Mouse (Mus musculus): ENCODE results near the gene Dohh. TPM values are rescaled to one million over a fixed set of nuclear protein-coding genes. Genes with fewer than 3 reads are reported as not detected.

Gene Dohh
- total and polyA plus RNA-seq, 3 experiments: 78.2 to 131 (median 81.7) TPM

- DNase-seq (ENCODE audit: extremely low read depth): no peak
- Histone ChIP-seq H3K27ac (ENCODE audit: insufficient read depth, low read depth) (no peak overlapping the region), H3K9ac (ENCODE audit: insufficient read depth, low read depth) (no peak overlapping the region), H3K79me2 (replicated peaks; ENCODE audit: control insufficient read depth, extremely low read depth, insufficient read depth, poor library complexity, severe bottlenecking) (no peaks in the 10 kb centered on the region), H3K9me3 (replicated peaks; ENCODE audit: low read length) (no peaks in the 10 kb centered on the region), H3K27me3 (replicated peaks) (no peaks in the 10 kb centered on the region), H3K4me3 (replicated peaks in 1 of 3; ENCODE audit: low read depth in 2 of 3, low read length in 2 of 3, poor library complexity in 1 of 3) (no peak overlapping the region), H3K4me2 (ENCODE audit: insufficient read depth, low read depth, poor library complexity, severe bottlenecking) (no peak overlapping the region), H3K36me3 (replicated peaks in 1 of 2; ENCODE audit: control insufficient read depth in 1 of 2, insufficient read depth in 1 of 2, low read length in 1 of 2) (peaks cover 34 to 49% of the 10 kb centered on the region in 2 experiments), H3K4me1 (ENCODE audit: control insufficient read depth in 1 of 2, insufficient read depth in 2 of 2) (peaks cover 0 to 1% of the 10 kb centered on the region in 2 experiments; a peak in 1 of 4 replicates)
- in situ Hi-C loops (cut with MboI; ENCODE audit: low pct_ligation_motif_present, low pct_unique_long_range_greater_than_20kb, low sequenced_read_pairs): no loop called here
- TF ChIP-seq EP300 (IDR thresholded peaks at IDR 0.05; ENCODE audit: low read length): no peak
- TF ChIP-seq TBP (conservative IDR thresholded peaks at IDR 0.05; ENCODE audit: low read depth, low read length): no peak
- no peak for TF ChIP-seq PAX5 (IDR thresholded peaks at IDR 0.05; ENCODE audit: low read length)
- no peak for TF ChIP-seq USF1 (IDR thresholded peaks at IDR 0.05; ENCODE audit: low read depth, low read length)
- dilution Hi-C loops (cut with MboI; ENCODE audit: extremely low pct_ligation_motif_present, extremely low pct_unique_long_range_greater_than_20kb, low sequenced_read_pairs): no loop called here
Observed at GRCm38 (mm10) chr10:81396749-81397148, 12.5 kb downstream of the Dohh start.

DNA sequence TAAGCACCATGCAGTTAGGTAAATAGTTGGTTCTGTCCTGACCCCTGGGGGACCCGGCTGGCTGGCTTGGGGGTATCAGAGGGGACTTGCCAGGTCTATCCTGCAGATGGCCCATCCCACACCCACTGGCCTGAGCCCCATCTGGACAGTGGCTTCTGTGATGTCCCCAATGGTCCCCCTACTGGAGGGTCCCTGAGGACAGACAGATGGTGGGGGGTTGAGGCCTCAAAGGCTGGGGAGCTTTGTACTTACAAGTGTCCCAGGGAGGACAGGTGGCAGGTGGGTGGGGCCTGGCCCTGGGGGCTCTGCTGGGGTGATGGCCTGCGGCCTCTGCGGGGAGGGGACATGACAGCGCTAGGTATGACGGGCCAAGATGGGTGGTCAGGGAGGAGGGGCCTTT is 15.1 kb downstream of the Dohh start:
- in situ Hi-C loops (cut with MboI; ENCODE audit: low pct_ligation_motif_present, low pct_unique_long_range_greater_than_20kb, low sequenced_read_pairs): no loop called here

GRCm38 (mm10) chr10:81399798-81400308 is 15.6 kb downstream of the Dohh start:
- H3K4me1 ChIP-seq (ENCODE audit: control insufficient read depth in 1 of 2, insufficient read depth in 2 of 2): peaks cover 0 to 6% of the 10 kb centered on the region in 2 experiments; a peak in 1 of 4 replicates

More for the DNA sequence above, 15.1 kb downstream of the Dohh start:
- no peak for DNase-seq (ENCODE audit: extremely low read depth)
- Histone ChIP-seq H3K4me2 (ENCODE audit: insufficient read depth, low read depth, poor library complexity, severe bottlenecking) (no peak overlapping the region), H3K9me3 (replicated peaks; ENCODE audit: low read length) (no peaks in the 10 kb centered on the region), H3K9ac (ENCODE audit: insufficient read depth, low read depth) (no peak overlapping the region), H3K27me3 (replicated peaks) (no peaks in the 10 kb centered on the region), H3K27ac (ENCODE audit: insufficient read depth, low read depth) (no peak overlapping the region), H3K79me2 (replicated peaks; ENCODE audit: control insufficient read depth, extremely low read depth, insufficient read depth, poor library complexity, severe bottlenecking) (no peaks in the 10 kb centered on the region), H3K36me3 (replicated peaks in 1 of 2; ENCODE audit: control insufficient read depth in 1 of 2, insufficient read depth in 1 of 2, low read length in 1 of 2) (peaks cover 46 to 61% of the 10 kb centered on the region in 2 experiments), H3K4me3 (replicated peaks in 1 of 3; ENCODE audit: low read depth in 2 of 3, low read length in 2 of 3, poor library complexity in 1 of 3) (no peak overlapping the region), H3K4me1 (ENCODE audit: control insufficient read depth in 1 of 2, insufficient read depth in 2 of 2) (peaks cover 0 to 6% of the 10 kb centered on the region in 2 experiments; a peak in 1 of 4 replicates)
- TF ChIP-seq UBTF (IDR thresholded peaks at IDR 0.05; ENCODE audit: low read depth, low read length): no peak
- no peak for TF ChIP-seq MAFK (IDR thresholded peaks at IDR 0.05; ENCODE audit: insufficient replicate concordance, low read length)
- TF ChIP-seq NELFE (IDR thresholded peaks at IDR 0.05; ENCODE audit: low read depth, low read length): no peak
- TF ChIP-seq SIN3A (IDR thresholded peaks at IDR 0.05; ENCODE audit: low read length): no peak
- TF ChIP-seq MEF2A (IDR thresholded peaks at IDR 0.05; ENCODE audit: borderline replicate concordance, low read depth, low read length): no peak
- TF ChIP-seq MXI1 (IDR thresholded peaks at IDR 0.05; ENCODE audit: low read depth, low read length): no peak
- TF ChIP-seq RAD21 (IDR thresholded peaks at IDR 0.05; ENCODE audit: low read depth, low read length): no peak
- TF ChIP-seq USF2 (conservative IDR thresholded peaks at IDR 0.05; ENCODE audit: low read depth, low read length): no peak
- no peak for TF ChIP-seq EP300 (IDR thresholded peaks at IDR 0.05; ENCODE audit: low read length)
- no peak for TF ChIP-seq POLR2AphosphoS2 (IDR thresholded peaks at IDR 0.05; ENCODE audit: low read depth, low read length)
- no peak for TF ChIP-seq MAZ (IDR thresholded peaks at IDR 0.05; ENCODE audit: low read depth, low read length)
- no peak for TF ChIP-seq MAX (IDR thresholded peaks at IDR 0.05; ENCODE audit: low read length)
- TF ChIP-seq RCOR1 (conservative IDR thresholded peaks at IDR 0.05; ENCODE audit: low read depth, low read length): no peak
- TF ChIP-seq ZC3H11A (IDR thresholded peaks at IDR 0.05; ENCODE audit: low read depth, low read length): no peak
- TF ChIP-seq IRF4 (IDR thresholded peaks at IDR 0.05; ENCODE audit: low read depth, low read length): no peak
- dilution Hi-C loops (cut with MboI; ENCODE audit: extremely low pct_ligation_motif_present, extremely low pct_unique_long_range_greater_than_20kb, low sequenced_read_pairs): no loop called here

More at GRCm38 (mm10) chr10:81399798-81400308, 15.6 kb downstream of the Dohh start:
- peaks cover 51 to 63% of the 10 kb centered on the region in 2 experiments for H3K36me3 ChIP-seq (replicated peaks in 1 of 2; ENCODE audit: control insufficient read depth in 1 of 2, insufficient read depth in 1 of 2, low read length in 1 of 2)
- no peak overlapping the region for H3K27ac ChIP-seq (ENCODE audit: insufficient read depth, low read depth)
- no peaks in the 10 kb centered on the region for H3K27me3 ChIP-seq (replicated peaks)
- H3K9ac ChIP-seq (ENCODE audit: insufficient read depth, low read depth): no peak overlapping the region
- dilution Hi-C loops (cut with MboI; ENCODE audit: extremely low pct_ligation_motif_present, extremely low pct_unique_long_range_greater_than_20kb, low sequenced_read_pairs): no loop called here
- TF ChIP-seq SIN3A (IDR thresholded peaks at IDR 0.05; ENCODE audit: low read length): no peak
- TF ChIP-seq MEF2A (IDR thresholded peaks at IDR 0.05; ENCODE audit: borderline replicate concordance, low read depth, low read length): no peak
- no peak for TF ChIP-seq HCFC1 (IDR thresholded peaks at IDR 0.05; ENCODE audit: low read depth, low read length)
- no peak for TF ChIP-seq RAD21 (IDR thresholded peaks at IDR 0.05; ENCODE audit: low read depth, low read length)
- TF ChIP-seq CTCF (conservative IDR thresholded peaks at IDR 0.05 in 1 of 2, IDR thresholded peaks at IDR 0.05 in 1 of 2; ENCODE audit: low read depth in 2 of 2, low read length in 2 of 2): no peak
- TF ChIP-seq TCF12 (IDR thresholded peaks at IDR 0.05; ENCODE audit: low read depth, low read length): no peak
- TF ChIP-seq E2F4 (IDR thresholded peaks at IDR 0.05; ENCODE audit: insufficient replicate concordance, low read depth, low read length): no peak
- no peak for TF ChIP-seq USF2 (conservative IDR thresholded peaks at IDR 0.05; ENCODE audit: low read depth, low read length)
- no peak for TF ChIP-seq GABPA (IDR thresholded peaks at IDR 0.05; ENCODE audit: insufficient replicate concordance, low read depth, low read length)
- TF ChIP-seq MXI1 (IDR thresholded peaks at IDR 0.05; ENCODE audit: low read depth, low read length): no peak
- TF ChIP-seq TBP (conservative IDR thresholded peaks at IDR 0.05; ENCODE audit: low read depth, low read length): no peak
- TF ChIP-seq CHD1 (IDR thresholded peaks at IDR 0.05; ENCODE audit: low read depth, low read length): no peak
- no peak for TF ChIP-seq MAZ (IDR thresholded peaks at IDR 0.05; ENCODE audit: low read depth, low read length)
- TF ChIP-seq USF1 (IDR thresholded peaks at IDR 0.05; ENCODE audit: low read depth, low read length): no peak
- no peak for TF ChIP-seq NRF1 (IDR thresholded peaks at IDR 0.05; ENCODE audit: low read depth, low read length)
- no peak for TF ChIP-seq SMC3 (IDR thresholded peaks at IDR 0.05; ENCODE audit: low read depth, low read length)
- H3K4me2 ChIP-seq (ENCODE audit: insufficient read depth, low read depth, poor library complexity, severe bottlenecking): no peak overlapping the region
- in situ Hi-C loops (cut with MboI; ENCODE audit: low pct_ligation_motif_present, low pct_unique_long_range_greater_than_20kb, low sequenced_read_pairs): no loop called here
- H3K79me2 ChIP-seq (replicated peaks; ENCODE audit: control insufficient read depth, extremely low read depth, insufficient read depth, poor library complexity, severe bottlenecking): no peaks in the 10 kb centered on the region
- H3K4me3 ChIP-seq (replicated peaks in 1 of 3; ENCODE audit: low read depth in 2 of 3, low read length in 2 of 3, poor library complexity in 1 of 3): no peak overlapping the region
- H3K9me3 ChIP-seq (replicated peaks; ENCODE audit: low read length): no peaks in the 10 kb centered on the region
- no peak for DNase-seq (ENCODE audit: extremely low read depth)

Measured in CH12.LX (cell line).